Mouse (Mus musculus): ENCODE measurements around the gene Ascc2.

DNA sequence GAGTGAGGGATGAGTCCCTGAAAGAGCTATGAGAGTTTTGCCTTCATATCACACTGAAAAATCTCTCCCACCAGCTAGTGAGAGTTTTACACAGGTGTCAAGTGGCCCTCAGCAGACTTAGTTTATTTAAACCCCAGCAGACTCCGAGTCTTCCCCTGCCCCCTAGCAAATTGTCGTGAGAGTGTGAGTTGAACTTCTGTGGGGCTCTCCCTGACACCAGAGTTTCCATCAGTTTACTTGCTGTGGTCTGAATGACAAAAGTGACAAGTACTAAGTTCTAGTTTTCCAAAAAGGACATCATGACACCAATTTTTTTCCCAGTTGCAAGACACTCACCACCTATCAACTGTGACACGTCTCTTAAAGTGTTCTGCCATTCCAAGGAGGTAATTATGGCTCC, 50.3 kb downstream of the Ascc2 start:
- TF ChIP-seq POLR2A (IDR thresholded peaks at IDR 0.05; ENCODE audit: insufficient read depth, low read length) (no peak), CTCF (IDR thresholded peaks at IDR 0.05; ENCODE audit: low read depth, low read length) (no peak)

Measured in ES-Bruce4 (cell line).